Mouse (Mus musculus) neural tube, embryonic 13.5 days (tissue): ENCODE results near the gene Zfp617. TPM values are rescaled to one million over a fixed set of nuclear protein-coding genes. Genes with fewer than 3 reads are reported as not detected.
"Not testable (repeated sequence)": the region's sequence is repeated elsewhere in the genome, so short reads cannot be mapped to it uniquely, and the experiment has no call there.

Source experiments
- ATAC-seq: fragments of 200-750 bp; cut with Nextera tagmentation; 2 replicates; pipeline ENCODE4 v1.8.0; 2017; ENCODE audit warnings: low read depth, mild to moderate bottlenecking, moderate TSS enrichment, moderate library complexity
- H3K27ac ChIP-seq: fragments of 300-500 bp; sonication (generic); replicated peaks from 2 replicates; pipeline ENCODE4 v1.5.1; 2015; ENCODE audit warnings: moderate library complexity, mild to moderate bottlenecking, inconsistent platforms
- H3K27me3 ChIP-seq: fragments of 300-500 bp; sonication (generic); 2 replicates; pipeline ENCODE4 v1.6.1; 2015; ENCODE audit warnings: mild to moderate bottlenecking, inconsistent platforms
- H3K36me3 ChIP-seq: fragments of 300-500 bp; sonication (generic); 2 replicates; pipeline ENCODE4 v1.6.1; 2015; ENCODE audit warnings: mild to moderate bottlenecking, inconsistent platforms
- H3K4me1 ChIP-seq: fragments of 300-500 bp; sonication (generic); replicated peaks from 2 replicates; pipeline ENCODE4 v1.6.1; 2015; ENCODE audit warnings: inconsistent platforms
- H3K4me2 ChIP-seq: fragments of 300-500 bp; sonication (generic); 2 replicates; pipeline ENCODE4 v1.6.1; 2015; ENCODE audit warnings: inconsistent platforms, mild to moderate bottlenecking, moderate library complexity
- H3K4me3 ChIP-seq: fragments of 300-500 bp; sonication (generic); 2 replicates; pipeline ENCODE4 v1.5.1; 2015; ENCODE audit warnings: mild to moderate bottlenecking, inconsistent platforms
- H3K9ac ChIP-seq: fragments of 300-500 bp; sonication (generic); 2 replicates; pipeline ENCODE4 v1.6.1; 2015; ENCODE audit warnings: moderate library complexity, mild to moderate bottlenecking, inconsistent platforms
- H3K9me3 ChIP-seq: fragments of 300-500 bp; sonication (generic); 2 replicates; pipeline ENCODE4 v1.6.1; 2016; ENCODE audit warnings: inconsistent platforms
- WGBS: fragments of 180-500 bp; shearing (Covaris S2); methylation state at CpG from one replicate; pipeline ENCODE4 v1.1.7; 2015; 5-methylcytosine and 5-hydroxymethylcytosine counted together
- polyA plus RNA-seq: library from polyadenylated mRNA; unstranded; fragments of >200 nt; fragmentation: Nextera tagmentation; extraction: Ambion mirVana; gene quantifications from 2 replicates; pipeline ENCODE4 v1.2.1, GENCODE M21; 2015

Zfp617 gene
- polyA plus RNA-seq: 32.4 and 37.9 TPM in 2 replicates

DNA sequence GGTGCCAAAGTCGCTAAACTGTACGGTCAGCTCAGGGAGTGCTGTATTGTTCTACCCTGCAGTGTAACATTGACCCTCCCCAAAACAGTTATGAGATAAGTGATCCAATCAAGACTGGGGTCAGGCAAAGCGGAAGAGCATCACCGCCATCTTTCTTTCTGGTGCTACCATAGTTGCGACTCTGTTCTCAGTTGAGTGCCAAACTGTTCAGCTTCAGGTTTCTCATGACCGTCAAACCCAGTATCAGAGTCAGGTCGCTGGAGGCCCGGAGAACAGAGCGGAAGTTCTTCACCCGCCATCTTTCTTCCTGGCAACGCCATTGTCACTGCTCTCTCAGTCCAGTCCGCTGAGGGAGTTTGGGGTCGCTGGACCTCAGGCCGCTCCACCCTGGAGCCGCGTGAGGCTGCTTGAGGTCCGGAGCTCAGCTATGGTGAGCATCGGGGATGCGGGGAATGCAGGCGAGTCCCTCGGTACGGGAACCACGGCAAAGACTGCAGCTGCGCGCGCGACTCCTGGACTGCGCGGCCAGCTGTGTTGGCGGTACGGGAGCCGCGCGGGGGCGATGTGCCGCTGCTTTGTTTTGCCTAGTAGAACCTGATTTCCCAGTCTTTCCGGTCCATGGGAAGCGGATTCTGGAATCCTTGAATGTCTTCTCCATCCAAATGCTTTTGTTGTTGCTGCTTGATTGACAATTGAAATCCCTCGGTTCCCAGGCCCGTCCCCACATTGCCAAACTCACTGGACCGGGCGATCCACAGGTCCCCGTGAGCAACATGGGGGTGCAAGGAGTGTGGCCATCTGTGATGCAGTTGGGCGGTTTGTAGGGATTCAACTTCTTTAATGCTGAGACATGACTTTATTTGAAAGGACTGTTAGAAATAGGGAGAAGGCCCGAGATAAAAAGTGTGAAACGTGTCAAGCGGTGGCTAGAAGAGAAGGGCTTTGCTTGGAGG, at the start of gene Zfp617, which contains the start of gene Zfp882:
Zfp617 (plus strand) TSS at position 327 of the 953 bp plus-strand sequence.
Zfp882 (plus strand) TSS at position 300 of the 953 bp plus-strand sequence.
- H3K27ac ChIP-seq: peak within 1 kb of the TSS; percentile 99
- H3K9ac ChIP-seq: peak within 1 kb of the TSS; percentile 91
- no peaks in the 10 kb centered on the region for H3K27me3 ChIP-seq
- H3K36me3 ChIP-seq: peaks cover 6% of the 10 kb centered on the region
- H3K9me3 ChIP-seq: no peaks in the 10 kb centered on the region
- H3K4me2 ChIP-seq: peak within 1 kb of the TSS; percentile 57
- WGBS: 6% methylated on average over 47 of the region's 47 CpGs
- peaks cover 6% of the 10 kb centered on the region; the same call in 1 of the 2 replicates for H3K4me1 ChIP-seq
- peak within 1 kb of the TSS; percentile 79 for H3K4me3 ChIP-seq
- ATAC-seq: peak; percentile 97

DNA sequence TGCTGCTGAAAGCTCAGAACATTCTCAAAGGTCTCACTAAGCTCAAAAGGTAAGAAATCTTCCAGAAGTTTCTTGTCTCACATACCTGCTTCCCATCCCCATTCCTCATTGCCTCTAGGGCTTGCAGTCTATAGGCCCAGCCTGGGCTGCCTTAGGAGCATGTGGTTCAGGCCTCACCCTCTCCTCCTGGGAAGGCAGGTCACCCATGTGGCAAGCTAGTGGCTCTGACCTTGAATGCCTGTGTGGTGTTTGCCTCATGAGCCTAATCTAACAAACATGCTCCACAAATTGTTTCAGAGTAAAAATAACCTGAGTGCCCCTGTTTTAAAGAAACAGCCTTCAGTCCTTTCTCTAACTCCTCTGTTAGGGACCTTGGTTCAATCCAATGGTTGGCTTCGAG, 46.9 kb upstream of the Zfp617 start:
- not testable (repeated sequence) for H3K4me1 ChIP-seq, H3K4me3 ChIP-seq, ATAC-seq, H3K27ac ChIP-seq, H3K36me3 ChIP-seq, H3K4me2 ChIP-seq, H3K9ac ChIP-seq, H3K9me3 ChIP-seq, H3K27me3 ChIP-seq
- WGBS: 63% methylated on average over 1 of the region's 1 CpGs

GRCm38 (mm10) chr8:71862038-71862437, 46.4 kb upstream of the Zfp617 start:
- H3K36me3 ChIP-seq, H3K4me2 ChIP-seq, H3K27ac ChIP-seq, H3K9ac ChIP-seq, H3K4me1 ChIP-seq, H3K4me3 ChIP-seq, ATAC-seq, H3K27me3 ChIP-seq, H3K9me3 ChIP-seq: not testable (repeated sequence)

GRCm38 (mm10) chr8:71881618-71882274, 26.7 kb upstream of the Zfp617 start, which contains the start of gene Zfp709:
Gene Zfp709 (plus strand): TSS chr8:71882019.
- H3K4me3 ChIP-seq: peak within 1 kb of the TSS; percentile 71
- no peaks in the 10 kb centered on the region for H3K27me3 ChIP-seq
- H3K9me3 ChIP-seq: peaks cover 29% of the 10 kb centered on the region
- 5% methylated on average over 45 of the region's 45 CpGs for WGBS
- peaks cover 22% of the 10 kb centered on the region for H3K36me3 ChIP-seq
- peak within 1 kb of the TSS; percentile 74 for H3K4me2 ChIP-seq
- peak within 1 kb of the TSS; percentile 78 for H3K27ac ChIP-seq
- peak within 1 kb of the TSS; percentile 91 for H3K9ac ChIP-seq
- peak; percentile 92 for ATAC-seq
- H3K4me1 ChIP-seq: peaks cover 11% of the 10 kb centered on the region

GRCm38 (mm10) chr8:71900666-71901065, 7.8 kb upstream of the Zfp617 start:
- not testable (repeated sequence) for H3K4me1 ChIP-seq, H3K9me3 ChIP-seq, H3K4me3 ChIP-seq, H3K27ac ChIP-seq, H3K9ac ChIP-seq, H3K27me3 ChIP-seq, ATAC-seq, H3K4me2 ChIP-seq, H3K36me3 ChIP-seq
- WGBS: 42% methylated on average over 11 of the region's 11 CpGs

- 81% methylated on average over 1 of the region's 1 CpGs for WGBS
- ATAC-seq, H3K27ac ChIP-seq, H3K9me3 ChIP-seq, H3K4me2 ChIP-seq, H3K4me1 ChIP-seq, H3K4me3 ChIP-seq, H3K36me3 ChIP-seq, H3K9ac ChIP-seq, H3K27me3 ChIP-seq: not testable (repeated sequence)
These were observed 5.4 kb upstream of the Zfp617 start for GRCm38 (mm10) chr8:71903084-71903483.

DNA sequence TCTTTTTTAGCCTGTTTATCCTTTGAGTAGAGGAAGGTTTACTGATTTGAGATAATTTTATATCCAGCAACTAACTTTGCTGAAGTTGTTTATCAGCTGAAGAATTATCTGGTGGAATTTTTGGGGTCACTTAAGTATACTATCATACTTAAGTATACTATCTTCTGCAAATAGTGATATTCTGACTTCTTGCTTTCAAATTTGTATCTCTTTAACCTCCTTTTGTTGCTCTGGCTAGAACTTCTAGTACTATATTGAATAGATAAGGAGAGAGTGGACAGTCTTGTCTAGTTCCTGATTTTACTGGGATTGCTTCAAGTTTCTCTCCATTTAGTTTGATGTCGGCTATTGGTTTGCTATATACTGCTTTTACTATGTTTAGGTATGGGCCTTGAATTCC, 1.6 kb upstream of the Zfp617 start:
- ATAC-seq: no peak
- 95% methylated on average over 1 of the region's 1 CpGs for WGBS

DNA sequence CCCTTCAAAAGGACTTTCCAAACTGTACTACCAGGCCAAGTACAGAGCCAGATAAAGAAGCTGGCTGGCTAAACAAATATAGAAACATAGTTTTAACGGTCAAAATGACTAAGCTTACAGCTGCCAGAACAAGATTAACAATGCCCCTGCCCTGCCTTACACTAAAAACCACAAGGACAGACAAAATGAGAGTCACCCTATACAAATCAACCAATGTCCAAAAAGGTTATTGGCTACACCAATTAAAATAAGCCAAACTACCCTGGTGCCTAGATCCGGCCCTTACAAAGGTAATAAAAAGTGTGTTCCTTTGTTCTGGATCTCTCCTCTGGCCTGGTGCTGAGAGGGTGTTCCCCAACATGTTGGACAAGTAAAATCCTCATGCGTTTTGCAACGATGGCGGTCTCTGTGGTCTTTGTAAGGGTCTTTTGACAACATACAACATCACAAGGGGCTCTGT, 607 bp upstream of the Zfp617 start:
- Histone ChIP-seq H3K9ac (peak overlapping the region; percentile 91; the same call in 1 of the 2 replicates), H3K4me1 (peaks cover 6% of the 10 kb centered on the region; the same call in 1 of the 2 replicates), H3K36me3 (no peaks in the 10 kb centered on the region), H3K9me3 (no peaks in the 10 kb centered on the region), H3K27ac (peak overlapping the region; percentile 99), H3K27me3 (no peaks in the 10 kb centered on the region), H3K4me2 (peak overlapping the region; percentile 57), H3K4me3 (peak overlapping the region; percentile 79)
- 94% methylated on average over 5 of the region's 5 CpGs for WGBS
- ATAC-seq: no peak; the same call in 1 of the 2 replicates

More for the DNA sequence above, 1.6 kb upstream of the Zfp617 start:
- Histone ChIP-seq H3K9ac (no peak overlapping the region), H3K4me1 (peaks cover 6% of the 10 kb centered on the region; the same call in 1 of the 2 replicates), H3K4me3 (no peak overlapping the region), H3K27me3 (no peaks in the 10 kb centered on the region), H3K4me2 (no peak overlapping the region), H3K9me3 (no peaks in the 10 kb centered on the region), H3K36me3 (no peaks in the 10 kb centered on the region), H3K27ac (no peak overlapping the region)

GRCm38 (mm10) chr8:71912286-71912685, 3.9 kb downstream of the Zfp617 start:
- Histone ChIP-seq H3K27me3 (no peaks in the 10 kb centered on the region), H3K4me3 (no peak overlapping the region), H3K9me3 (no peaks in the 10 kb centered on the region), H3K4me2 (no peak overlapping the region), H3K4me1 (peaks cover 6% of the 10 kb centered on the region; the same call in 1 of the 2 replicates), H3K27ac (no peak overlapping the region), H3K9ac (no peak overlapping the region), H3K36me3 (peaks cover 39% of the 10 kb centered on the region)
- ATAC-seq: no peak
- 91% methylated on average over 2 of the region's 2 CpGs for WGBS

- Histone ChIP-seq H3K9me3 (no peaks in the 10 kb centered on the region), H3K36me3 (peaks cover 8% of the 10 kb centered on the region), H3K4me1 (peaks cover 13% of the 10 kb centered on the region), H3K27me3 (no peaks in the 10 kb centered on the region), H3K27ac (peak overlapping the region; percentile 97), H3K4me3 (peak overlapping the region; percentile 63), H3K4me2 (peak overlapping the region; percentile 70), H3K9ac (peak overlapping the region; percentile 82)
- WGBS: under 1% methylated on average over 57 of the region's 57 CpGs
- peak; percentile 100 for ATAC-seq
These were observed 14.3 kb downstream of the Zfp617 start for GRCm38 (mm10) chr8:71922567-71923401.

- peaks cover 28% of the 10 kb centered on the region for H3K36me3 ChIP-seq
- no peak for ATAC-seq
- H3K4me1 ChIP-seq: peaks cover 13% of the 10 kb centered on the region
- no peak overlapping the region for H3K4me3 ChIP-seq
- H3K27me3 ChIP-seq: no peaks in the 10 kb centered on the region
- 96% methylated on average over 5 of the region's 5 CpGs for WGBS
- no peak overlapping the region for H3K27ac ChIP-seq
- no peak overlapping the region for H3K9ac ChIP-seq
- H3K9me3 ChIP-seq: no peaks in the 10 kb centered on the region
- no peak overlapping the region for H3K4me2 ChIP-seq
These were observed 17.4 kb downstream of the Zfp617 start for GRCm38 (mm10) chr8:71925791-71926190.
